Mouse (Mus musculus) layer of hippocampus, adult 9-11 months (tissue): ENCODE data around the gene Llgl2.
A peak's percentile ranks its signal among the peaks of the same experiment; 100 is the strongest.

ENCODE experiments used
- DNase-seq: peaks from one replicate; pipeline ENCODE4 v3.0.0; 2022

Llgl2 gene

GRCm38 (mm10) chr11:115881002-115881401 lies 57.2 kb downstream of the Llgl2 start:
- DNase-seq = no peak

GRCm38 (mm10) chr11:115883251-115883650 lies 59.4 kb downstream of the Llgl2 start:
- DNase-seq = no peak

- DNase-seq = no peak
These were observed 60.5 kb downstream of the Llgl2 start for GRCm38 (mm10) chr11:115884361-115884760.

GRCm38 (mm10) chr11:115885281-115885680 lies 61.4 kb downstream of the Llgl2 start:
- DNase-seq = no peak

GRCm38 (mm10) chr11:115886446-115886845 lies 62.6 kb downstream of the Llgl2 start:
- no peak for DNase-seq

GRCm38 (mm10) chr11:115888020-115888419 lies 64.2 kb downstream of the Llgl2 start:
- DNase-seq = no peak

GRCm38 (mm10) chr11:115889159-115889558 lies 65.3 kb downstream of the Llgl2 start:
- no peak for DNase-seq

GRCm38 (mm10) chr11:115892213-115892612 lies 68.4 kb downstream of the Llgl2 start:
- no peak for DNase-seq

- DNase-seq = no peak
These were observed 69.2 kb downstream of the Llgl2 start for GRCm38 (mm10) chr11:115893071-115893470.

GRCm38 (mm10) chr11:115894755-115895520 lies 71.1 kb downstream of the Llgl2 start:
- DNase-seq = no peak

- DNase-seq = no peak
These were observed 74.6 kb downstream of the Llgl2 start for GRCm38 (mm10) chr11:115898446-115898845.

- peak; percentile 94 for DNase-seq
These were observed 75.0 kb downstream of the Llgl2 start for GRCm38 (mm10) chr11:115898886-115899285.

- no peak for DNase-seq
These were observed 75.8 kb downstream of the Llgl2 start, which contains the start of gene Smim5 for GRCm38 (mm10) chr11:115899486-115900266. Gene Smim5 (plus strand): TSS chr11:115899966.

GRCm38 (mm10) chr11:115900561-115901337 lies 76.9 kb downstream of the Llgl2 start:
- DNase-seq = no peak

GRCm38 (mm10) chr11:115901338-115902161 lies 77.7 kb downstream of the Llgl2 start:
- no peak for DNase-seq

- DNase-seq = no peak
These were observed 78.3 kb downstream of the Llgl2 start for GRCm38 (mm10) chr11:115902177-115902576.

- peak; percentile 51 for DNase-seq
These were observed 79.0 kb downstream of the Llgl2 start for GRCm38 (mm10) chr11:115902831-115903230.

- no peak for DNase-seq
These were observed 79.8 kb downstream of the Llgl2 start for GRCm38 (mm10) chr11:115903384-115904230.

GRCm38 (mm10) chr11:115904231-115904955 lies 80.5 kb downstream of the Llgl2 start:
- no peak for DNase-seq
